Mouse (Mus musculus): ENCODE data around the gene Pecr.

GRCm38 (mm10) chr1:72326162-72326821 lies 42.2 kb upstream of the Pecr start:
- no peak for TF ChIP-seq CTCF (IDR thresholded peaks at IDR 0.05; ENCODE audit: low read depth)
- TF ChIP-seq EP300 (IDR thresholded peaks at IDR 0.05; ENCODE audit: low read depth) = no peak
